Mouse (Mus musculus) heart, postnatal 0 days (tissue): ENCODE results near the gene Lim2. TPM values are rescaled to one million over a fixed set of nuclear protein-coding genes. Genes with fewer than 3 reads are reported as not detected.
A peak's percentile ranks its signal among the peaks of the same experiment; 100 is the strongest.

Source experiments
- ATAC-seq: fragments of 200-750 bp; cut with Nextera tagmentation; 2 replicates; pipeline ENCODE4 v1.8.0; 2017; ENCODE audit warnings: low read depth, moderate number of reproducible peaks, moderate library complexity; ENCODE audit not compliant: insufficient read depth
- DNase-seq: peaks from one replicate; pipeline ENCODE4 v3.0.0-alpha.2; 2016; ENCODE audit warnings: low spot score
- H3K27ac ChIP-seq: fragments of 300-500 bp; sonication (generic); 2 replicates; pipeline ENCODE4 v1.5.1; 2014; ENCODE audit warnings: low read depth, mild to moderate bottlenecking
- H3K27me3 ChIP-seq: fragments of 300-500 bp; sonication (generic); 2 replicates; pipeline ENCODE4 v1.6.1; 2014; ENCODE audit warnings: low read length, mixed read lengths; ENCODE audit not compliant: control insufficient read depth, insufficient read depth
- H3K36me3 ChIP-seq: fragments of 300-500 bp; sonication (generic); replicated peaks from 2 replicates; pipeline ENCODE4 v1.6.1; 2014; ENCODE audit warnings: low read length, mixed read lengths; ENCODE audit not compliant: control insufficient read depth, insufficient read depth
- H3K4me1 ChIP-seq: fragments of 300-500 bp; sonication (generic); 2 replicates; pipeline ENCODE4 v1.6.1; 2014; ENCODE audit warnings: antibody characterized with exemption; ENCODE audit not compliant: control insufficient read depth, insufficient read depth
- H3K4me2 ChIP-seq: fragments of 300-500 bp; sonication (generic); 2 replicates; pipeline ENCODE4 v1.6.1; 2014; ENCODE audit warnings: low read depth, mild to moderate bottlenecking, low read length, moderate library complexity
- H3K4me3 ChIP-seq: fragments of 300-500 bp; sonication (generic); 2 replicates; pipeline ENCODE4 v1.5.1; 2014; ENCODE audit warnings: low read depth, low read length
- H3K9ac ChIP-seq: fragments of 300-500 bp; sonication (generic); replicated peaks from 2 replicates; pipeline ENCODE4 v1.6.1; 2014; ENCODE audit warnings: low read depth, low read length, mixed read lengths
- H3K9me3 ChIP-seq: fragments of 300-500 bp; sonication (generic); replicated peaks from 2 replicates; pipeline ENCODE4 v1.6.1; 2016; ENCODE audit warnings: low read length; ENCODE audit not compliant: control insufficient read depth
- CTCF ChIP-seq: IDR thresholded peaks from 2 replicates; pipeline ENCODE4 v1.5.1; 2016; ENCODE audit warnings: antibody characterized with exemption, control low read depth, low read depth
- EP300 ChIP-seq: IDR thresholded peaks from 2 replicates; pipeline ENCODE4 v1.6.1; 2016; ENCODE audit warnings: antibody characterized with exemption, low read depth
- WGBS: fragments of 180-500 bp; shearing (Covaris S2); extraction: QIAGEN DNeasy Blood & Tissue Kit; methylation state at CpG from one replicate; pipeline ENCODE4 v1.1.7; 2014; 5-methylcytosine and 5-hydroxymethylcytosine counted together
- microRNA-seq: library from miRNA; unstranded; fragments of <30 nt; microRNA quantifications from one replicate; pipeline ENCODE4, GENCODE M21; 2016
- polyA plus RNA-seq: library from polyadenylated mRNA; unstranded; fragments of >200 nt; fragmentation: Nextera tagmentation; extraction: Ambion mirVana; gene quantifications from 2 replicates; pipeline ENCODE4 v1.2.1, GENCODE M21; 2015
- total RNA-seq: library from RNA; depleted of rRNA; stranded (reverse); fragments of >200 nt; gene quantifications from 2 replicates; pipeline ENCODE4 v1.2.3, GENCODE M21; 2014; ENCODE audit warnings: low replicate concordance; rRNA removed

Gene Lim2
- total and polyA plus RNA-seq, 2 experiments from 2014 or later: not detected

DNA sequence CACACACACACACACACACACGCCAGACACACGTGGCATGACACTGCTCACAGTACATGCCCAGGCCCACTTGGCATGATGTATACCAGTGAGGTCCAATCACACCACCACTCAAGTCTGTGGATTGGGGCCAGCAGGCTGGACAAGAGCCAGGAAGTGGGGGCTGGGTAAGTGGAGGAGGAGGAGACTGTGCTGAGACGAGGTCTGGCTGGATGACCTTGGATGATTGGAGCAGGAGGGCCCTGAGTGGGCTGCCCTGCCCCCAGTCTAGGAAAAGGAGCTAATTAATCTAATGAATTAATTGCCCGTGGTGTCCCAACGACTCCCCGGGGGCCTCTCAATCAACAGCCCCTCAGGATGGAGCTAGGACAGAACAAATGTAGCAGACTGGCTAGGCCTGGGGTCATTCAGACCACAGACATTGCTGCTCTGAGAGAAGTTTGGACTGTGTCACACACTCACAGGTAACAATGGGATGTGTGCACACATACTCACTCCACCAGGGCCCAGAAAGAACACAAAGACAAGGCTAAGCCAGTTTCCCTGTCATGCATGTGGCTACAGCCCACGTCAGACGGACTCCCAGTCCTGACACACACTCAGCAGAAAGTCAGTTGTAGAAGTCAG is 54.7 kb downstream of the Lim2 start:
- Histone ChIP-seq H3K4me2 (no peak overlapping the region), H3K27ac (no peak overlapping the region), H3K9ac (no peak overlapping the region), H3K4me3 (no peak overlapping the region), H3K27me3 (peaks cover 18% of the 10 kb centered on the region), H3K4me1 (peaks cover 5% of the 10 kb centered on the region; the same call in 1 of the 2 replicates), H3K9me3 (no peaks in the 10 kb centered on the region), H3K36me3 (no peaks in the 10 kb centered on the region)
- DNase-seq (peak; percentile 6), ATAC-seq (peak; percentile 54; the same call in 1 of the 2 replicates)
- WGBS: 52% methylated on average over 8 of the region's 8 CpGs
- TF ChIP-seq CTCF: no peak

DNA sequence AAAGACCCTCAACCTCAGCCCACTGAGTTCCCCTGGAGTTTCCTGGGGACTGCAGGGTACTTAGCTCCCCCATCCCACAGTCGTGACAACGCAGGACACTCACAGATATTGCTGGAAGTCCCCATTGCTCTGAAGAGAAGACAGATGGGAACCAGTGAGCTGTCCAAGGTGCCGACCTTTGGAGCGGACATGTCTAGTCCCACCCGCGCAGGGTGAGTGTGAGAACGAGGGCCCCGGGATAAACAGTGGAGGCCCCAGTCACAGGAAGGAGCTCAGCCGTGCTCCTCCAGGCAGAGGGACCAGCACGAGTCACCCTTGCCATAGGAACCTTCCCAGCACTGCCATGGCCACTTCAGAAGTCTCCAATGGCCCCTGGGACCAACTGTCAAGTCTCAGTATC is 55.8 kb downstream of the Lim2 start:
- ATAC-seq (no peak), DNase-seq (no peak)
- 7% methylated on average over 10 of the region's 10 CpGs for WGBS
- peaks cover 5% of the 10 kb centered on the region; the same call in 1 of the 2 replicates for H3K4me1 ChIP-seq
- no peaks in the 10 kb centered on the region for H3K36me3 ChIP-seq
- no peak for TF ChIP-seq EP300
- no peak for TF ChIP-seq CTCF
- H3K9me3 ChIP-seq: no peaks in the 10 kb centered on the region
- H3K27ac ChIP-seq: no peak overlapping the region
- H3K9ac ChIP-seq: no peak overlapping the region
- H3K27me3 ChIP-seq: peaks cover 9% of the 10 kb centered on the region
- no peak overlapping the region for H3K4me2 ChIP-seq
- no peak overlapping the region for H3K4me3 ChIP-seq

Small RNA genes lying within 50 kb of the gene (microRNA-seq; reads per million reads assigned to microRNA genes)
- gene Mir7051: 1.8 reads per million, percentile 2 among the genes with 10 or more reads in this experiment

Other genes starting within 250 kb of the Lim2 start
- 13.1 and 16.9 TPM in 2 replicates for gene Zfp715, start 114.4 kb upstream of the Lim2 start, total RNA-seq
- 8.2 and 8.3 TPM in 2 replicates for gene Zfp715, start 114.4 kb upstream of the Lim2 start, polyA plus RNA-seq
- 0.12 TPM in 1 of 2 replicates, not detected in the other for gene Siglecf, start 76.3 kb upstream of the Lim2 start, total RNA-seq
- gene Siglecf, start 76.3 kb upstream of the Lim2 start, polyA plus RNA-seq: 0.07 and 0.12 TPM in 2 replicates
- gene Siglecg, start 19.5 kb upstream of the Lim2 start, total RNA-seq: not detected in 2 replicates
- gene Siglecg, start 19.5 kb upstream of the Lim2 start, polyA plus RNA-seq: 0.04 and 0.14 TPM in 2 replicates
- not detected in 2 replicates for gene Nkg7, start 9.4 kb downstream of the Lim2 start, total RNA-seq
- 0.18 and 0.33 TPM in 2 replicates for gene Nkg7, start 9.4 kb downstream of the Lim2 start, polyA plus RNA-seq
- gene Cldnd2, start 13.1 kb downstream of the Lim2 start, total RNA-seq: not detected in 2 replicates
- gene Cldnd2, start 13.1 kb downstream of the Lim2 start, polyA plus RNA-seq: not detected in 2 replicates
- gene Etfb, start 16.4 kb downstream of the Lim2 start, total RNA-seq: 396 and 434 TPM in 2 replicates
- gene Etfb, start 16.4 kb downstream of the Lim2 start, polyA plus RNA-seq: 1,315 and 1,437 TPM in 2 replicates
- gene Gm45233, start 16.5 kb downstream of the Lim2 start, total RNA-seq: not detected in 2 replicates
- gene Gm45233, start 16.5 kb downstream of the Lim2 start, polyA plus RNA-seq: 0.52 and 0.60 TPM in 2 replicates
- gene Vsig10l, start 35.5 kb downstream of the Lim2 start, total RNA-seq: 3.9 and 17.7 TPM in 2 replicates
- 2.9 and 3.1 TPM in 2 replicates for gene Vsig10l, start 35.5 kb downstream of the Lim2 start, polyA plus RNA-seq
- gene Iglon5, start 62.4 kb downstream of the Lim2 start, total RNA-seq: 0.08 TPM in 1 of 2 replicates, not detected in the other
- gene Iglon5, start 62.4 kb downstream of the Lim2 start, polyA plus RNA-seq: not detected in 2 replicates
- not detected in 2 replicates for gene 4931406B18Rik, start 78.3 kb downstream of the Lim2 start, total RNA-seq
- not detected in 2 replicates for gene 4931406B18Rik, start 78.3 kb downstream of the Lim2 start, polyA plus RNA-seq
- gene Cd33, start 116.8 kb downstream of the Lim2 start, total RNA-seq: 0.15 and 2.3 TPM in 2 replicates
- gene Cd33, start 116.8 kb downstream of the Lim2 start, polyA plus RNA-seq: 0.37 and 1.4 TPM in 2 replicates
- gene Zfp658, start 134.6 kb downstream of the Lim2 start, total RNA-seq: 0.19 and 0.80 TPM in 2 replicates
- gene Zfp658, start 134.6 kb downstream of the Lim2 start, polyA plus RNA-seq: 0.57 and 0.80 TPM in 2 replicates
- gene Zfp719, start 151.9 kb downstream of the Lim2 start, total RNA-seq: 3.6 and 7.9 TPM in 2 replicates
- gene Zfp719, start 151.9 kb downstream of the Lim2 start, polyA plus RNA-seq: 3.6 and 4.0 TPM in 2 replicates
- not detected in 2 replicates for gene Zfp819, start 179.5 kb downstream of the Lim2 start, total RNA-seq
- not detected in 2 replicates for gene Zfp819, start 179.5 kb downstream of the Lim2 start, polyA plus RNA-seq
- not detected in 2 replicates for gene Ceacam18, start 207.0 kb downstream of the Lim2 start, total RNA-seq
- not detected in 2 replicates for gene Ceacam18, start 207.0 kb downstream of the Lim2 start, polyA plus RNA-seq
- not detected in 2 replicates for gene Siglece, start 232.5 kb downstream of the Lim2 start, total RNA-seq
- gene Siglece, start 232.5 kb downstream of the Lim2 start, polyA plus RNA-seq: 0.41 and 0.56 TPM in 2 replicates
- gene Ctu1, start 244.3 kb downstream of the Lim2 start, total RNA-seq: 6.3 and 7.9 TPM in 2 replicates
- gene Ctu1, start 244.3 kb downstream of the Lim2 start, polyA plus RNA-seq: 3.6 and 3.9 TPM in 2 replicates